Mouse (Mus musculus) ES-Bruce4 (cell line): ENCODE measurements at regions not wholly inside any gene's neighbourhood (a gene's known extent, or its start where the extent isn't known, plus 50 kb on each side); places are given as distances from the start of the nearest gene placed in this dataset.

ENCODE experiments used
- H3K27ac ChIP-seq: 2 replicates; pipeline ENCODE4 v1.5.1; 2012; ENCODE audit warnings: low read length, inconsistent platforms; ENCODE audit not compliant: insufficient read depth
- H3K27me3 ChIP-seq: 2 replicates; pipeline ENCODE4 v1.6.1; 2012; ENCODE audit warnings: mild to moderate bottlenecking, low read length, inconsistent platforms; ENCODE audit not compliant: control insufficient read depth, poor library complexity, insufficient read depth, severe bottlenecking
- H3K36me3 ChIP-seq: 2 replicates; pipeline ENCODE4 v1.6.1; 2012; ENCODE audit warnings: inconsistent platforms, mild to moderate bottlenecking, low read length, moderate library complexity; ENCODE audit not compliant: control insufficient read depth, poor library complexity, insufficient read depth, severe bottlenecking
- H3K4me1 ChIP-seq: one replicate; pipeline ENCODE4 v1.8.1; 2011; ENCODE audit warnings: low read length; ENCODE audit not compliant: control insufficient read depth, insufficient read depth
- H3K4me3 ChIP-seq: 2 replicates; pipeline ENCODE4 v1.5.1; 2011; ENCODE audit warnings: low read depth, mild to moderate bottlenecking, low read length
- H3K9ac ChIP-seq: 2 replicates; pipeline ENCODE4 v1.6.1; 2012; ENCODE audit warnings: low read depth, mild to moderate bottlenecking, inconsistent platforms; ENCODE audit not compliant: poor library complexity, severe bottlenecking
- H3K9me3 ChIP-seq: replicated peaks from 2 replicates; pipeline ENCODE4 v1.6.1; 2012; ENCODE audit warnings: mild to moderate bottlenecking, low read length, inconsistent platforms; ENCODE audit not compliant: control insufficient read depth, poor library complexity, insufficient read depth, severe bottlenecking
- CTCF ChIP-seq: IDR thresholded peaks from one replicate; pipeline ENCODE4 v1.8.1; 2011; ENCODE audit warnings: low read depth, low read length
- EP300 ChIP-seq: IDR thresholded peaks from 2 replicates; pipeline ENCODE4 v1.6.1; 2011; ENCODE audit warnings: low read depth, low read length; ENCODE audit not compliant: insufficient read depth
- POLR2A ChIP-seq: IDR thresholded peaks from one replicate; pipeline ENCODE4 v1.8.1; 2011; ENCODE audit warnings: low read length; ENCODE audit not compliant: insufficient read depth

DNA sequence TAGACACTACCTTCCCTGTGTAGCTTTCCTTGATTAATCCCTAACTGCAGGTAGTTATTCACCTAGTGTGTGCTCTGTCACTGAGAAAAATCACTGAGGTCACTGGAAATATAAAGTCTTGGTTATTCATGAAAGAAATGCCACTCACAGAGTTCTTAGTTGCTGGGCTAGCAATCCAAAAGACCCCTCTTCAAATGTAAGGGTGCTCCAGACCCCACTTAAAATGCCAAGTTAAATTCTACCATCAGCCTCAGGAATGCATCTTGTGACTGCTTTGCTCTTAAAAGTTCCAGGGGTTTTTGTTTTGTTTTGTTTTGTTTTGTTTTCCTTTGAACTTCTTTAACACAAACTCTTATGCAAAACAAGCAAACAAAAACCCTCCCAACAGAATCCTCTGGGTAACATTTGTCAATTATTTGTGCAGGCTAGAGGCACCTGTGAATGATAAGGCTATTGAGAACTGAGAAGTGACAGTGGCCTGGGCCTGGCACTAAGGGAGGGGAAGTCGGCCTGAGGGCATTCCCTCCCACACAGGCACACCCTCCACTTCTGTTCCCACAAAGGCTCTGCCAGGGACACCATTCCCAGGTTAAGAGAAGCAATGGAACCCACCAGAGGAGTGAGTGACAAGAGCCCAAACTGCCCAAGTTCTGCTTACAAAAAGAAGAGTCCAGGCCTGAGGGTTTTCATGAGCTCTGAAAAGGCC lies 192.1 kb upstream of the Ell2 start:
- TF ChIP-seq EP300, result no peak
- no peak for TF ChIP-seq POLR2A
- no peak for TF ChIP-seq CTCF
- no peak overlapping the region for H3K27ac ChIP-seq

GRCm38 (mm10) chr13:75523293-75524278 lies 183.0 kb upstream of the Ell2 start:
- no peak overlapping the region for H3K4me3 ChIP-seq
- H3K4me1 ChIP-seq, result no peaks in the 10 kb centered on the region
- no peak overlapping the region for H3K9ac ChIP-seq
- H3K27ac ChIP-seq, result no peak overlapping the region
- H3K9me3 ChIP-seq, result no peaks in the 10 kb centered on the region
- no peaks in the 10 kb centered on the region for H3K27me3 ChIP-seq
- TF ChIP-seq CTCF (no peak), POLR2A (no peak), EP300 (no peak)
- H3K36me3 ChIP-seq, result no peaks in the 10 kb centered on the region

More for the DNA sequence above, 192.1 kb upstream of the Ell2 start:
- no peaks in the 10 kb centered on the region for H3K9me3 ChIP-seq
- no peak overlapping the region for H3K4me3 ChIP-seq
- H3K4me1 ChIP-seq, result peaks cover 2% of the 10 kb centered on the region
- H3K27me3 ChIP-seq, result no peaks in the 10 kb centered on the region
- no peaks in the 10 kb centered on the region for H3K36me3 ChIP-seq
- no peak overlapping the region for H3K9ac ChIP-seq

- Histone ChIP-seq H3K4me1 (no peaks in the 10 kb centered on the region), H3K27ac (no peak overlapping the region), H3K27me3 (no peaks in the 10 kb centered on the region), H3K9me3 (no peaks in the 10 kb centered on the region), H3K4me3 (no peak overlapping the region), H3K36me3 (no peaks in the 10 kb centered on the region), H3K9ac (no peak overlapping the region)
- TF ChIP-seq EP300 (no peak), CTCF (no peak), POLR2A (no peak)
Observed at GRCm38 (mm10) chr13:75524481-75524880, 182.1 kb upstream of the Ell2 start.

GRCm38 (mm10) chr13:75531566-75531965 lies 175.0 kb upstream of the Ell2 start:
- Histone ChIP-seq H3K27me3 (no peaks in the 10 kb centered on the region), H3K9me3 (no peaks in the 10 kb centered on the region), H3K36me3 (no peaks in the 10 kb centered on the region), H3K27ac (no peak overlapping the region), H3K4me1 (no peaks in the 10 kb centered on the region), H3K4me3 (no peak overlapping the region), H3K9ac (no peak overlapping the region)
- no peak for TF ChIP-seq EP300

GRCm38 (mm10) chr13:75541446-75541845 lies 165.1 kb upstream of the Ell2 start:
- H3K9me3 ChIP-seq, result no peaks in the 10 kb centered on the region
- no peaks in the 10 kb centered on the region for H3K4me1 ChIP-seq
- H3K27ac ChIP-seq, result no peak overlapping the region
- no peak overlapping the region for H3K9ac ChIP-seq
- no peaks in the 10 kb centered on the region for H3K27me3 ChIP-seq
- H3K4me3 ChIP-seq, result no peak overlapping the region
- TF ChIP-seq EP300 (no peak), POLR2A (no peak), CTCF (no peak)
- H3K36me3 ChIP-seq, result no peaks in the 10 kb centered on the region
